Mouse (Mus musculus): ENCODE results near the gene Dgkd.
"Not testable (repeated sequence)": the region's sequence is repeated elsewhere in the genome, so short reads cannot be mapped to it uniquely, and the experiment has no call there.

Gene Dgkd

DNA sequence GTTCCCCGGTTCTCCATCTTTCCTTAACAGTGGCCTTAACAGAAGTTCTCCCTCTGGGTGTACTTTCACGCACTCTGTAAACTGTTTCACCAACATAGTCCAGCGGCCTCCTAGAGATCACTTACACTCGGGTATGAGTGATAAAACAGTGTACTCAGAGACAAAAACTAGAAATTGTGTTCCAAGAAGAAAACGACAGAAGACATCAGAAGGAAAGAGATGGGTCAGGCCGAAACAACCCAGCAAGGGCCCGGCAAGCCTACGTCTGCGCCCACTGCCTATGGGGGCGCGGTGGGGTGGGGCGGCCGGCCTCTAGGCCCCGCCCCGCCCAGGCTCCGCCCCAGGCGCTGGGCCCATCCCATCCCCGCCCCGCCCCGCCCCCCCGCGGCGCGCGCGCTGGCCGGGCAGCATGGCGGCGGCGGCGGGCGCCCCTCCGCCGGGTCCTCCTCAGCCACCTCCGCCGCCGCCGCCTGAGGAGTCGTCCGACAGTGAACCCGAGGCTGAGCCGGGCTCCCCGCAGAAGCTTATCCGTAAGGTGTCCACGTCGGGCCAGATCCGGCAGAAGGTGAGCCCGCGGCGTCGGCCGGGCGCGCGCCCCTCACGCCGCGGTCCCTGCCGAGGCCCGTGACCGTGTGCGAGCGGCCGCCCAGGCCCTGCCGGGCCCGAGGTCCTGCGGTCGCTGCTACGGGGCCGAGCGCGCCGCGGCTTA, at the start of gene Dgkd:
Dgkd (plus strand) TSS at position 396 of the 709 bp plus-strand sequence.
- DNase-seq (ENCODE audit: low spot score) = peak; percentile 46

DNA sequence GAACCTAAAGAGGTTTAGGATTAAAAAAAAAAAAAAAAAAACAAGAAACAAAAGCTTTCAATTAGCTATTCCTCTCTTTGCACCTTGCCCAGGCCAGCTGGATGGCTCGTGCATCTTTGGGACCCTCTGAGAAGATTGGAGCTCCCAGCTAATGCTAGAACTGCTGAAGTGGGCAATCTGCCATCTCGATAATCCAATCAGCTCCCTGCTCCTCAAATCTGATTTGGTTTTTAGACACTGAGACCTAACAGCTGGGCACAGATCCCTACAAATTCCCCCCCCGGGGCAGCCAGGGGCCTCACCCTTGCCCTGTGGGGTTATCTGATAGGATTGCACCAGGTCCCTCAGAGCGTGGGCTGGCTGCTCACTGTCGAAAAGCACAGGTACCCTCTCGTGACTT, 49.5 kb upstream of the Dgkd start, which contains the start of gene Sag:
Sag (plus strand) TSS at position 105 of the 400 bp plus-strand sequence.
- DNase-seq (ENCODE audit: low spot score) = no peak

DNA sequence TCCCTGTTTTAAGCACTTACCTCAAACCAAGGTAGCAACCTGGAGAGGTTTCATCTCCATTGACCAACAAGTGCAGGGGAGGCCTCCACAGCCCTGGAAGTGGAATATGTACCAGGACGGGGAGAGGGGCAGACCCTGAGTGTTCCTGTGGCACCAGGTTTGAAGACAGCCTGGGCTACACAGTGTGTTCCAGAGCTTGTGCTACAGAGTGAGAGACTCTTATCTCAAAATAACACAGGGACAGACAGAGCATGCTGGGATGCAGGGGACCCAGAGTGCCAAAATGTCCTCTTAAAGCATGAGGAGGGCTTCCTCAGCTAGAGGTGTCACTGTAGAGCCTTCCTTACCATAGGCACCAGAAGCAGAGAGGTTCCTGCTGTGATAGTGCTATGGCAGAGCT, 45.3 kb upstream of the Dgkd start:
- DNase-seq (ENCODE audit: low spot score) = no peak

GRCm38 (mm10) chr1:87811391-87811790, 41.7 kb upstream of the Dgkd start:
- no peak for DNase-seq (ENCODE audit: low spot score)

DNA sequence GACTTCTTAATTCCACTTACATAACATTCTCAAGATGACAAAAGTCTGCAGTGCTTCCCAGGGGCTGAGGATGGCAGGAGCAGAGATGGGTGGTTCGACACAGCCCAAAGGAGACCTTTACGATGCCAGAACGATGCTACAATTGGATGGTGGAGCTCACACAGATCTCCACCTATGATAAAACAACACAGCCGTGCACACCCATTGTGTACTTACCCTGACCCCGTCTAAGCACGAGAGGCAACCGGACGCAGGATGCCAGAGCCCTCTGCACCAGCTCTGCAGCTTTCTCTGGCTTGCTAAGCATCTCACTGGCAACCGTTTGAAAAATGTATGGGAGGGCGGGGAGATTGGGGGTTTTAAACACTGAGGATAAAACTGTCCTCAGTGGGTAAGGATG, 41.0 kb upstream of the Dgkd start:
- no peak for DNase-seq (ENCODE audit: low spot score)

- no peak for DNase-seq (ENCODE audit: low spot score)
These were observed 39.9 kb upstream of the Dgkd start for GRCm38 (mm10) chr1:87813155-87813554.

DNA sequence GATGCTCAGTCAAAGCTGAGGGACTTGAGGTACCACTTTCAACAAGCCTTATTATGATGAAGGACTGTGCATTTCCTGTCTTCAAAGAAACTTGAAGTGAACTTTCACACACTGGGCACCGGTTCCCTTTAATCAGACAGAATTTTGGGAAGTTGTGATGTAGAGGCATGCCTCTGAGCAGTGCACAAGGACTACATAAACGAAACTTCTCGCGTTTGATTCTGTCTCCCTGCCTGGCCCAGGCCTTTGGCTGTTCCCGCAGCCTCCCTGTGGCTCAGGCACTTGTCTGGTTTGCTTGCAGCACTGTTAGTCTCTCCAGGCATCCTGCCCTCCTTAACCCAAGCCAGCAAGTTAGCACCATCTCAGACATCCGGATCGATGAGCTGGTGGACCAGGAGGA, 39.4 kb upstream of the Dgkd start:
- no peak for DNase-seq (ENCODE audit: low spot score)

DNA sequence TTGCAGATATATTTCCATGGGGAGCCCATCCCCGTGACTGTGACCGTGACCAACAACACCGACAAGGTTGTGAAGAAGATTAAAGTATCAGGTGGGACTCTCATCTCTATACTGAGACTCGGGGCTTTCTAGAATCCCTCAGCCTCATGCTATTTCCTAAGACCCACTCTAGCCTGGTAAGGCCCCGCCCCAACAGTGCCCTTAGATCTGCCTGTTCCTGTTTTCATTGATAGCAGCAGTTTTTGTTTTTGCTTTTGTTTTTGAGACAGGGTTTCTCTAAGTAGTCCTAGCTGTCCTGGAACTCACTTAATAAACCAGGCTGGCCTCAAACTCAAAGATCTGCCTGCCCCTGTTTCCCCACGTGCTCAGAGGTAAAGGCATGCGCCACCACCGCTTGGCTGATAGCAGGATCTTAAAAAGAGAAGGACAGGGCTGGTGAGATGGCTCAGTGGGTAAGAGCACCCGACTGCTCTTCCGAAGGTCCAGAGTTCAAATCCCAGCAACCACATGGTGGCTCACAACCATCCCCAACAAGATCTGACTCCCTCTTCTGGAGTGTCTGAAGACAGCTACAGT, 28.6 kb upstream of the Dgkd start:
- DNase-seq (ENCODE audit: low spot score) = no peak

DNA sequence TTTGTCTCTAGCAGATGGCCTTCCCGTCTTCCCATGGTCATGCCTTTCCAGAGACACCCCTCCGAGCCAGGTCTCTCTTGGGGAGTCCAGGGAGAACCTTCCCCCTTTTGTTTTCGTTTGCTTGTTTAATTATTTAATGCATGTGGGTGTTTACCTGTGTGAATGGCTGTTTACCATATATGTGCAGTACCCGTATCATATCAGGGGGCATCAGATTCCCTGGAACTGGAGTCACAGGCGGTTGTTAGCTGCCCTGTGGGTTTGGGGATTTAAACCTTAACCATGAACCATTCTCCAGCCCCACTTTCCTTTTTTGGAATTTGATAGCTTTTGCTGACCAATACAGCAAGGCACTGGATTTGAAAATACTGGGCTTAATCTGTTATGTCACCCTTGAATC, 27.8 kb upstream of the Dgkd start:
- DNase-seq (ENCODE audit: low spot score) = no peak

GRCm38 (mm10) chr1:87825991-87826390, 27.1 kb upstream of the Dgkd start:
- DNase-seq (ENCODE audit: low spot score) = no peak

GRCm38 (mm10) chr1:87826474-87826873, 26.6 kb upstream of the Dgkd start:
- DNase-seq (ENCODE audit: low spot score) = no peak

GRCm38 (mm10) chr1:87827476-87827875, 25.6 kb upstream of the Dgkd start:
- DNase-seq (ENCODE audit: low spot score) = not testable (repeated sequence)

DNA sequence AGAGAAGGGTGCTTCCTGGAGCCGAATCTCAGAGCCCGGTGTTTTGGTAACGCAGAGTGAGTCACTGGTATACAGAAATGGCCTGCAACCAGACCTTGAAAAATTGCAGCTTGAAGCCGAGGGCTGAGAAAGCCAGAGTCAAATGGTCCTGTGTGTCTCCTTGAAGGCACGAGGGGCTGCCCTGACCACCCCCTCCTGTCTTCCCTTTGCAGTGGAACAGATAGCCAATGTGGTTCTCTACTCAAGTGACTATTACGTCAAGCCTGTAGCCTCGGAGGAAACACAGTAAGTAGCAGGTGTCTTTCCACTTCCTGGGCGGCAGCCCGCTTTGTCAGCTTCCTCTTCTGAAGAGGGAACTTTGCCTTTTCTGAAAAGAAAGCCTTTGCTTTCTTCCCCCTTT, 24.9 kb upstream of the Dgkd start:
- no peak for DNase-seq (ENCODE audit: low spot score)

DNA sequence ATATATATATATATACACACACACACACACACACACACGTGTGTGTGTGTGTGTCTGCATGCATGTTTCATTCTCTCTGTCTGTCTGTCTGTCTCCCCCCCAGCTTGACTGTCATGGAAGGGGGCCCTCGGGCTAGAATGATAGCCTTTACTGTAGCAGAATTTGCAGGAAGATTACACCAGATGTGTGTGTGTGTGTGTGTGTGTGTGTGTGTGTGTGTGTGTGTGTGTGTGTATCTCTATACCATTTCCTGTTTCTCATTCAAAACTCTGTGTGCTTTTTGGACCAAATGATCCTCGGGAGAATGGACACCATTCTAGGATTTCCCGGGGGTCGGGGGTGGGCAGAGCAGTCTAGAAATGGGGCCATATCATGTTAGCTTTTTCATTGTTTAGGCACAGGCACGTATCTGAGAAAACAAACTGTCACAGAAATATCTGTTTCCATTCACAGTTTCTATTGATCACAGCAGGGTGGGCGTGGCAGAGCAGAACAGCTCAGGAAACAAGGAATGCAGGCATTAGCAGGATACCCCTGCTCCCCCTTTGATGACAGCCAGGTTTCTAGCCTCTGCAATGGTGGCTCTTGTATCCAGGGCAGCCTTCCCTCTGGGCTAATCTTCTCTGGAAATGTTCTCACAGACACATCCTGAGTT, 24.0 kb upstream of the Dgkd start:
- no peak for DNase-seq (ENCODE audit: low spot score)

DNA sequence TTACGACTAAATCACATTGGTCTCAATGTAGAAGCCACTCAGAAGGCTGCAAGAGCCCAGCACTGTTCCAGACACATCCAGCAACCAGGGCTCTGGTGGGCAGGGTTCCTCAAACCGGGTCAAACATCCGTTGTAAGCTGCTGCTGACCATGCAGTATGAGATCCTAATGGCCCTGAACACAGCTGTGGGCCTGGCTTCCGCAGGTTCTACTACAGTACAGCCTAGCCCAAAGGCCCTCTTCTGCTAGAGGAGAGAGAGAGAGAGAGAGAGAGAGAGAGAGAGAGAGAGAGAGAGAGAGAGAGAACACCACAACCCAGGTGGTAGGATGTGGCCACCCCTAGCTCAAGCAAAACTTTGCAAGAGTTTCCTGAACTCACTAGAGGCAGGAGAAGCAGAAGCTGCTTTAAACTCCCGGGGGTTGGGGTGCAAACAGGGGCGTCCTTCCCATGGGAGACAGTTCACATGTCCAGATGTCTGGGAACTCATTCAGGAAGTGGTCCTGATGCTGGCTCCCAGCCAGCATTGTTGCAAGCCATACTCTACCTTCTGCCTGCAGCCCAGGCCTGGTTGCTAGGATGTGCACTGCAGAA, 23.4 kb upstream of the Dgkd start:
- no peak for DNase-seq (ENCODE audit: low spot score)

DNA sequence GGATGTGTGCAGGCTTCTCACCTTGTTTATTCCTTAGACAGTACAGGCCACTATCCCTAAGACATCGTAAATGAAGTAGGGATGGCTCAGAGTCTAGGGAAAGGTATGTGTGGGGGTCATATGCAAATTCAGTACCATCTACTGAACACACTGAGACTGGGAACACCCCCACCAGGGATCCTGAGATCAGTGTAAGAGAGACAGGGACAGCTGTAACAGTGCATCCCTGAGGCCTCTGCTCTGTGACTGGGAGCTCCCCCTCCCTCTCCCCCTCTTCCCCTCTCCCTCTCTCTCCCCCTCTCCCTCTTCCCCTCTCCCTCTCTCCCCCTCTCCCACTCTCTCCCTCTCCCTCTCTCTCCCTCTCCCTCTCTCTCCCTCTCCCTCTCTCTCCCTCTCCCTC, 16.6 kb upstream of the Dgkd start:
- DNase-seq (ENCODE audit: low spot score) = no peak

DNA sequence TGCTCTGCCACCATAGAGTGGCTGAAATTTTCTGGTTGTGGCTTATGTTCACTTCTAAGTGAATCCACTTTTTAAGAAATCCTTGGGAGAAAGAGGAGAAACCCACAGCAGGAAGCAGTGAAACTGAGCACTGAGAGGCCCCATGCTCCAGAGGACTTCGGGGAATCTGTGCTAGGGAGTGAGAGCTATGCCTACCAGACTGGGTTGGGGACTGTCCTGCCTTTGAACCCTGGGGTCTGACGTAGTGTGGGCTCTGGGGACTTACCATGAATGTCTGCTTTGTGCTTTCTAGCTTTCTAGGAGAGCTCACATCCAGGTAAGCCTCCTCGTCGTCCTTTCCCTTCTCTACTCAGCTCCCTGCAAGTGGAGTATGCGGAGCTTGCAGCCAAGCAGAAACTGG, 16.1 kb upstream of the Dgkd start:
- DNase-seq (ENCODE audit: low spot score) = no peak

- DNase-seq (ENCODE audit: low spot score) = no peak
These were observed 12.5 kb upstream of the Dgkd start for GRCm38 (mm10) chr1:87840411-87841208.

DNA sequence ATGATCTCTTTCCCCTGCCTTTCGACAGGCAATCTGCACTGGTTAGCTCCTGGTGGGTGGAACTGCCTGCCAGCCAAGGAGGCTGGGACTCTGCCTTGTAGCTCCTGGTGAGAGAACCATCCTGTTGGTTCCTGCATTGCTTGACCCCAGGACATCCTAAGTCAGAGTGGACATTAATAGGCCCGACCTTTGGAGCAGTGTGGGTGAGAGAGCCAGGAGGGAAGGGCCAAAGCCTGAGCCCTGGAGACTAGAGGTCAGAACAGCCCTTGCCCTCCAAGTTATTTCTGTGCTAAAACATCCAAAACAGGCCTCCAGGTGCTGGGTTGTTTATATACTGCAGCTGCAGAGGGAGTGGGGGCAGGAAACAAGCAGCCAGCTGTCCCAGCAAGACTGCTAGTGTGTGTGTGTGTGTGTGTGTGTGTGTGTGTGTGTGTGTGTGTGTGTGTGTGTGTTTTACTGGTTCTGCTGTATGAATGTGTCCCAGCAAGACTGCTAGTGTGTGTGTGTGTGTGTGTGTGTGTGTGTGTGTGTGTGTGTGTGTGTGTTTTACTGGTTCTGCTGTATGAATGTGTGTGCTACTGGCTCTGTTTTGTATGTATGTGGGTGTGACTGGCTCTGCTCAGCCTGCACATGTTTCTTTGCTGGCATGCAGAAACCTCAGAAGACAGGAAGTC, 6.1 kb upstream of the Dgkd start:
- no peak for DNase-seq (ENCODE audit: low spot score)

- no peak for DNase-seq (ENCODE audit: low spot score)
These were observed 5.5 kb upstream of the Dgkd start for GRCm38 (mm10) chr1:87847475-87848168.
